Comparison of ENCODE assay signal across 22 mouse cellular contexts in the genomic region with DNA sequence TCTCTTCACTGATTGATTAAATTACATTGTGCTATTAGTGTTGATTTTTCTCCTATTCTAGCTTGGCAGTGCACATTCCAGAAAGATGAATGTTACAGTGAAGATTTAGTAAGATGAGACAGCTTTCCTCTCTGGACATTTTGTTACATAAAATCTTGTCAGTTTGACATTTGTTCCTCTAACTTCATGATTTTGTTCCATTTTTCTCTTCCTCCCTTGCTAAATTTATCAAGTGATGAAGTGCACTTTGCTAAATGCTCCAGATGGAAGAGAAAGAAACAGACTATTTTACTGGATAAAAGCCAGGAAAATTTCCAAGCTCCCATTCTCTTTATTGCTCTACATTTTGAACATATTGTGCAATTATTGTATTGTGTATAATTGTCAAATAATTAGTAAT.
"Had no signal": no experiment of that assay in that cellular context is flagged by ENCODE, and none has a peak within 500 bp of the region (broad histone marks: within the 10 kb centered on the region; RNA-seq: fewer than 3 reads in every experiment).

No protein-coding gene starts in this region.

- H3K9me3 ChIP-seq: kidney, embryonic 15.5 days; limb, embryonic 13.5 days; liver, embryonic 12.5 days; liver, embryonic 15.5 days; lung, embryonic 15.5 days; midbrain, embryonic 12.5 days; midbrain, embryonic 15.5 days; neural tube, embryonic 12.5 days; neural tube, embryonic 15.5 days had no signal

- H3K9ac ChIP-seq: kidney, embryonic 15.5 days; limb, embryonic 13.5 days; liver, embryonic 12.5 days; liver, embryonic 15.5 days; lung, embryonic 15.5 days; midbrain, embryonic 12.5 days; midbrain, embryonic 15.5 days; neural tube, embryonic 12.5 days; neural tube, embryonic 15.5 days had no signal

- H3K4me1 ChIP-seq: kidney, embryonic 15.5 days; limb, embryonic 13.5 days; liver, embryonic 12.5 days; liver, embryonic 15.5 days; lung, embryonic 15.5 days; midbrain, embryonic 12.5 days; midbrain, embryonic 15.5 days; neural tube, embryonic 12.5 days; neural tube, embryonic 15.5 days had no signal

- ATAC-seq: liver, embryonic 12.5 days; midbrain, embryonic 15.5 days had no signal

- H3K27ac ChIP-seq: kidney, embryonic 15.5 days; limb, embryonic 13.5 days; liver, embryonic 12.5 days; liver, embryonic 15.5 days; lung, embryonic 15.5 days; macrophage; midbrain, embryonic 12.5 days; midbrain, embryonic 15.5 days; neural tube, embryonic 12.5 days; neural tube, embryonic 15.5 days; stomach, postnatal 0 days had no signal

- H3K4me2 ChIP-seq: kidney, embryonic 15.5 days; limb, embryonic 13.5 days; liver, embryonic 12.5 days; liver, embryonic 15.5 days; lung, embryonic 15.5 days; midbrain, embryonic 12.5 days; midbrain, embryonic 15.5 days; neural tube, embryonic 12.5 days; neural tube, embryonic 15.5 days had no signal

- DNase-seq: kidney, adult 8-10 months; kidney, postnatal 10 days; kidney, postnatal 36 days; left cerebral cortex, postnatal 4 days; liver; lung, adult 18-20 months; lung, postnatal 14 days; right cerebral cortex, adult 18-20 months; right cerebral cortex, postnatal 14 days; right cerebral cortex, postnatal 4 days; thymus, postnatal 36 days had no signal

- H3K27me3 ChIP-seq: kidney, embryonic 15.5 days; limb, embryonic 13.5 days; liver, embryonic 12.5 days; liver, embryonic 15.5 days; lung, embryonic 15.5 days; midbrain, embryonic 12.5 days; midbrain, embryonic 15.5 days; neural tube, embryonic 12.5 days; neural tube, embryonic 15.5 days had no signal

- H3K4me3 ChIP-seq: kidney, embryonic 15.5 days; limb, embryonic 13.5 days; liver, embryonic 12.5 days; liver, embryonic 15.5 days; lung, embryonic 15.5 days; midbrain, embryonic 12.5 days; midbrain, embryonic 15.5 days; neural tube, embryonic 12.5 days; neural tube, embryonic 15.5 days had no signal

- H3K36me3 ChIP-seq: kidney, embryonic 15.5 days; limb, embryonic 13.5 days; liver, embryonic 12.5 days; liver, embryonic 15.5 days; lung, embryonic 15.5 days; midbrain, embryonic 12.5 days; midbrain, embryonic 15.5 days; neural tube, embryonic 12.5 days; neural tube, embryonic 15.5 days had no signal
